Mouse (Mus musculus) Muller cell, postnatal 12 days (primary cell): ENCODE measurements at regions not wholly inside any gene's neighbourhood (a gene's known extent, or its start where the extent isn't known, plus 50 kb on each side); places are given as distances from the start of the nearest gene placed in this dataset.

Source experiments
- DNase-seq: peaks from one replicate; pipeline ENCODE4 v3.0.0-alpha.2; 2015; ENCODE audit errors: inconsistent ontology term

- DNase-seq = no peak
These were observed 287.8 kb upstream of the Mpdz start for GRCm38 (mm10) chr4:81730386-81730785.

- no peak for DNase-seq
These were observed 286.3 kb upstream of the Mpdz start for GRCm38 (mm10) chr4:81728961-81729360.

GRCm38 (mm10) chr4:81727735-81728581, 285.3 kb upstream of the Mpdz start:
- peak; percentile 42 for DNase-seq

DNA sequence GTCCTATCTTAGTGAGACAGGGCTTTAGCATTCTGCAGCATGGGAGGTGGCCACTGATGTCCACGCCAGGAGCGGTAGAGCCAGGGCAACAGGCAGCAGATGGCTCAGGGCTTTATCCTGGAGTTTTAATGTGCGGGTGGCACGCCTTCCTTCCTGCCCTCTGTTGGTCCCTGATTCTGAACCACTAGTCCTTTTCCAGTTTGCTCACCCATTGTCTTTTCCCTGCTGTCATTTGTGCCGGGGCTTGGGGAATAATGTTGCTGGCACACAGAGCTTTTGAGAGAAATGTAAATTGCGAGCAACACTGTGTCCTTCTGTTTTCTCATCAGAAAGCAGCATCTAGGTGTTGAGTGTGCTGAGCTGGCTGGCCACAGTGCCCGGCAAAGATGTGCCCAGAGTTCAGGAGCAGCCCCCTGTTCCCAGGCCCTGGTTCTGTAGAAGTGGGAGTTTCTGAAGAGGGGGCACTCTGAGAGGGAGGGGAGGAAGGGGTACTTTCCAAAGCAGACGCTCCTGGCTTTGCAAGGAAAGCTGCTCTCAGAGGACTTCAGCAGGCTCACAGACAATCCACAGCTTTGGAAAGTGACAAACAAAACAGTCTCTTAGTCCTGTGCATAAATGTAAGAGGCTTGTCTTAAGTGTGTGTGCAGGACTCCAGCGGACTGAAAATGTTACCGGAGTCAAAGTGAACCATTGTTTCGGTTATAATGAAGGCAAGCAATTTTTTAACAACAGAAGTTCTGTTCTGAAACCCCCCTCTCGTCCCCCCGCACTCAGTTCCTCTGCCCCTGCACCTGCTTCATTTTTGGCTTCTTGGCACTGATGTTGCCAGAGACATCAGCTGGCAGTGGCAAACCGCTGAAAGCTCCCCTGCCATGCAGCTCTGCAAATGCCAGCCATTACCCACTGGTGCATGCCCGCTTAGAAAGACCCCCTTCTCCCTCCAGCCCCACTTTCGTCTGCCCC, 284.4 kb upstream of the Mpdz start:
- peak; percentile 49 for DNase-seq

DNA sequence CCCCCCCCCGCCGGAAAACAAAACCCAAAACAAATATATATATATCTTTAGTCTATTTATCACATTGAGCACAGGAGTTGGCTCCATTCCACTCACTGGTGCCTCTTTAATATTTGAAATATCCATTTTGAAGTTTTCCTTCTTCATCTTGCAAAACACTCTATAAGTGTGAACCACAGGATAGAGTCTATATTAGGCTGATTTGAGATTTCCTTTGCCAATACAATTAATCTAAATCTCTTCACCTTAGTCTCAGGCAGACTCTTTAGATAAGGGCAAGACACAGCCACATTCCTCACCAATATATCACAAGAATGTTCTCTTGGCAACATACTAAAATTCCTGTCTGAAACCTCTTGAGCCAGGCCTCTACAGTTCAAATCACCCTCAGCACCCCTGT, 282.1 kb upstream of the Mpdz start:
- DNase-seq = no peak

- DNase-seq = no peak
These were observed 269.8 kb upstream of the Mpdz start for GRCm38 (mm10) chr4:81712378-81712777.

DNA sequence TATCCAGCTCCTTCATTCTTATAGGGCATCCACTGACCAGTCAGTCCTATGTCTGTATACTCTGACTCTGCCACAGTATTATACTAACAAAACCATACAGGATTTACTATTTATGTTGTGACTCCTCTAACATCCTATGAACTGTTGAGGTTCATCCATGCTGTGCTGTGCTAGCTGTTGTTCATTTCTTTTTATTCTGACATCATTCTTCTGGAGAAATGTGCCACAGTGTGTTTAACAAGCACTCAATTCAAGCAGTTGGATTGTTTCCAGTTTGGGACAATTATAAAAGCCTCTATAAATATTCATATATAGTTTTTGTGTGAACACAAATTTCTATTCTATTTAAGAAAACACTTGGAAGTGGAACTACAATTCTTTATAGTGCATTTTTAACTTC, 252.6 kb upstream of the Mpdz start:
- DNase-seq = no peak

GRCm38 (mm10) chr4:81677205-81677604, 234.6 kb upstream of the Mpdz start:
- DNase-seq = no peak

DNA sequence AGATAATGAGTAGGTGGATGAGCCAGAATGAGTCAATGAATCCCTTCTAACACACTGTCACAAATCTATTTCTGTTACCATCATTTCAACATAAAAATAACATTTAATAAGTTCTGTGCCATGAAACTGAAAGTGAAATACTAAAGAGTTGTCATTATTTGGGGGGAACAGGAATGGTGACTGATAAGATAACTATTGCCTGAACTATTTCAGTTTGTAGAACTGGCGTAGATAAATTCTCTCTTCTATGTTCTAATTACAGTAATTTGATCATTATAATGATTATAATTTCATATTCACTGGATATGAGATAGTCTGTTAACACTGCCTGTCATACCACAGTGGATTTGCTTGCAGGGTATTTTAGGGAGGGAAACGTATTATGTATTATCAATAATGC, 232.3 kb upstream of the Mpdz start:
- DNase-seq = no peak

DNA sequence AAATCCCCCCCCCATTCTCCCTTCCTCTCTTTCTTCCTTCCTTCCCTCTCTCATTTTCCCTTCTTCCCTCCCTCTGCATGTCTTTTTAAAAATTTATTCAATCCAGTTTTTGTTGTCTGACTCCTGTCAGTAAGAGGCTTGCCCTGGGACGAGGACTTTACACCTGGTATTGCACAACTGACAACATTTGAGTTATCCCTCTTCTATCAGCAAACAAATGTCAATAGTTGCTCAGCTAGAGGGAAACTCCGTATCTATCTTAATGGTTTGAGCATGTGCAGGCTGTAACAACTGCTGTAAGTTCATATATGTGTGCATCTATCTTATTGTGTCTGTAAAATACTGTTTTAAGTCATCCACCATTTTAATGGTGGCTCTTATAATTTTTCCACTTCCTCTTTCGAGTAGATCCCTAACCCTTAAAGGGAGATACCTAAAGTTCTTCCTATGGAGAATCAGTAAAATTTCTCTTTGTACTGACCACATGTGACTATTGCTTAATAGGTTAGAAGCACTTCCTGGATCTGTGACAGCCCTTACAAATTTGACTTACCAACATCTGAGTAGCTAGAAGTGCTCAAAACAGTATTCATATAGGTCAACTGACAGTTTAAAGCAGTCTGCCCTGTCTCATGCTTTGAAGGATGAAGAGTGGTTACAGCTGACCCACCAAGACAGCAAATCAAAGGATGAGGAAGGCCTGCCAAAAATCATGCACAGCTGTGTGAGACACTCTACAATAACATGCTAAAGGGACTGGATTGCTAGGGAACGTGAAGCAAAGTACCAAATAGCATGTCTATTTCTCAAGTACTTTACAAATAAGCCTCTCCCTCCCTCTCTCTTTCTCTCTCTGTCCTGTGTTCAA, 231.0 kb upstream of the Mpdz start:
- DNase-seq = no peak

DNA sequence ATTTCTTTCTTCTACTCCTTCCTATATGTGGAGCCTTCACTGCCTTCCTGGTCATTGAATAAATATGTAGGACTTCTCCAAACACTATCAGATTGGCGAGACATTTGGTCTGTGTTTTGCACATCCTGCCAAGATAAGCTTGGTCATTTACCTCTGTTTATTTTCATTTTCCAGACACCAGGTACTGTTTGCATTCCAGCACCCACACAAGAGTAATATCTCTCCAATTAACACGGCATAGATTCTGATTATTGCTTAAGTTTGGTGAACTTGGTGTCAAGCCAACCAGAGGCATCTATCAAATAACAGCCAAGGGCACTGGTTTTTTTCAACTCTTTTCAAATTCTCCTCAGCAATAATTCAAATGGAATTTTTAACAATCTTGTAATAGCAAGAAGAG, 229.4 kb upstream of the Mpdz start:
- peak; percentile 63 for DNase-seq

DNA sequence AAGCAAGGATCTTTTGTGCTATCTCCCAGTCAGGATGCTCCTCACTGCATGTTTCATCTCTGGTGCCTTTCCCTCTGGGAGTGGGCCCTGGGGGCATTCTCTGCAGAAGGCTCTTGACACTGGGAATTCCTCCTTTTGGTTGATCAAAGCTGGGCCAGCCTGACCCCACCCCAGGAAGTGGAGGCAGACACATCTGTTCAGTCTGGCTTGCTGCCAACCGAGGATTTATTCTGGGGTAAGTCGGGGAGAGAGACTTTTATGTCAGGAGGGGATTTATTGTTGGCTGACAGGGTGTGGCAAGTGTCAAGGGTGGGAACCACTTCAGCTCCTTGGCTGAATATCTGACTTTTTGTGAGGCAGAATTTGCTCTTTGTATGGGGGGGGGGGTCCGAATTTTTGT, 226.6 kb upstream of the Mpdz start:
- peak; percentile 6 for DNase-seq

DNA sequence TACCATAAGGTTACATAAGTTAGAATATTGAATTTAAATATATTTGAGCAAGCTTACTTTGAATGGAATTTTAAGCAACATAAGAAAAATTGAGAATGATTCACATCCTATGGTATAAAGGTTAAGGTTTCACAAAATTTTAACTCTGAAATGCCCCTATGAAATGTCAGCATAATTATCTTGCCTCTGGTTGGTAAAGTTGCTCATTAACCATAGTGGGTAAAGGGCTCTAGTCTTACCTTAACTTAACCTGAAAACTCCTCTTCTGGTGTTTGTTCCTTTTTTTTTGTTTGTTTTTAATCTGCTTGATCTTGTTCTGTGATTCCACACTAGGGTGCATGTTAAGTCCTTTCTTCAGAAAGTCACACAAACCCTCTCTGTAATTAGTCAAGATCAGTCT, 218.5 kb upstream of the Mpdz start:
- no peak for DNase-seq

- no peak for DNase-seq
These were observed 185.8 kb upstream of the Mpdz start for GRCm38 (mm10) chr4:81628496-81628828.

- no peak for DNase-seq
These were observed 185.3 kb upstream of the Mpdz start for GRCm38 (mm10) chr4:81627714-81628495.

GRCm38 (mm10) chr4:81625348-81625934, 182.8 kb upstream of the Mpdz start:
- DNase-seq = peak; percentile 62

DNA sequence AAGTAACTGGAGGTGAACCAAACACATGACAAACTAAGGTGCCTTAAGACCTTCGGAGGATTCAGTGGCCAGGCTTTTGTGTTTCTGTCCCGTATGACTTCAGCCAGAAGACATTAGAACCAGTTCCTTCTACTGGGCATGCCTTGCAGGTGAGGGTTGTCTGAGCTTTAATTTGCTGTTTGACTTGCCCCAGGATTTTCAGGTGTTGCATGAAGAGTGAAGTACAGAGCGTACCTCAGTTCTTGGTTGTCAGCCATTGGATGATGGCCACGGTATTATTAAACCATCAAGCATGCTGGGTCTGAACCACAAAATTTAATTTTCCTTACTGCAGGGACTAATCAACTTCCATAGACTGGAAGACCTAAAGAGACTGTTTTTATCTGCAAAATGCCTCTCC, 181.5 kb upstream of the Mpdz start:
- no peak for DNase-seq

GRCm38 (mm10) chr4:81621391-81622137, 178.9 kb upstream of the Mpdz start:
- peak; percentile 76 for DNase-seq

DNA sequence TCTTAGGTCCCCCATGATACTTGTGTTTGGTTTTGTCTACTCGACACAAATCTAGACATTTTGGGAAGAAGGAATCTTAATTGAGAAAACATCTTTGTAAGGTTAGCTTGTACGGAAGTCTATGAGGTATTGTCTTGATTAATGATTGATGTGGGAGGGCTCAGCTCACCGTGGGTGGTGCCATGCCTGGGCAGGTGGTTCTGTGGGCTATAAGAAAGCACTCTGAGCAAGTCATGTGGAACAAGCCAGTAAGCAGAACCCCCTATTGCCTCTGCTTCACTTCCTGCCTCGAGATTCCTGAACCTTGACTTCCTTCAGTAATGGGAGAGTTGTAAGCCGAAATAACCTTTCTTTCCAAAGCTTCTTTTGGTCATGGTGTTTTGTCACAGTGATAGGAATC, 174.6 kb upstream of the Mpdz start:
- DNase-seq = no peak

GRCm38 (mm10) chr4:81611191-81611590, 168.6 kb upstream of the Mpdz start:
- no peak for DNase-seq
